Mouse (Mus musculus): ENCODE measurements at regions not wholly inside any gene's neighbourhood (a gene's known extent, or its start where the extent isn't known, plus 50 kb on each side); places are given as distances from the start of the nearest gene placed in this dataset.

DNA sequence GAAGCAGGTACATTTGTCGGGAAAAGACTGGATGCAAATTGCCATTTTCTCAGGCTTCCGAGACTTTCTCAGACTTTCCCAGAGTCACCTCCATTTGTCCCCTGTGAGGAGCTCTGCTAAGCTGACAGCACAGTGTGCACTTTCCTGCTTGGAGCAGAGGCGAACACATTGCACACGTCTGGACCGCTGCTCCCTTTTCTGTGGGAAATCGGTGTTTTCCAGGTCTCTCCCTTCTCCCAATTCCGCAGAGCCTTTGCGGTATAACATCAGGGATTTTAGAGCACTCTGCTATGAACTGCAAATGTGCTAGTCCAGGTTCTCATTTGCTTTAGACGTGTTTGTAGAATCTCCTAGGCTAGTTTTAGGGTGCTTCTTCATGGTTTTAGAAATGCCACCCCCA is 67.0 kb upstream of the Myb start:
- no peak for TF ChIP-seq TAL1 (IDR thresholded peaks at IDR 0.05; ENCODE audit: low read length)
- no peak for TF ChIP-seq GATA1 (IDR thresholded peaks at IDR 0.05; ENCODE audit: low read length)
